Mouse (Mus musculus): ENCODE data around the gene Gm13276. TPM values are rescaled to one million over a fixed set of nuclear protein-coding genes. Genes with fewer than 3 reads are reported as not detected.

Gm13276 gene
- polyA plus RNA-seq (2014; fragmentation: Illumina TruSeq; extraction: RNeasy Lipid Tissue Mini Kit (QIAGEN cat#74804); ENCODE audit: low read depth, low replicate concordance) = not detected

DNA sequence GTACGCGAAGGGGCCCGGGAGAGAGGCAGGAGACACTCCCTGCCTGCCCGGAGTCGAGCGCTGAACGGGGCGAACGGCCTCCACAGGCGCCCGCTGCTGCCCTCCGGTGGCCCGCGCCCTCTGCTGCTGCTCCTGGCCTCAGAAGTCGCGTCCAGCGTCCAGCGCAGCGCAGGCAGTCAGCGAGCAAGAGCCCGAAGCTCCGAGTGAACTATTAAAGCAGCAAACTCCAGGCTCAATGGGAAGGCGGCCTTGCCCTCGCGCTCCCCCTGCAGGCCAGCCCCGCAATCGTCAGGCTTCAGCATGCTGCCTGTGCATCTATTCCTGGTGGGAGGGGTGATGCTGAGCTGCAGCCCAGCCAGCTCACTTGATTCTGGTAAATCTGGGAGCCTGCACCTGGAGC is at the start of gene Gm13276:
Gene Gm13276, plus strand, starts transcription at position 301 of the 400 bp plus-strand sequence.

DNA sequence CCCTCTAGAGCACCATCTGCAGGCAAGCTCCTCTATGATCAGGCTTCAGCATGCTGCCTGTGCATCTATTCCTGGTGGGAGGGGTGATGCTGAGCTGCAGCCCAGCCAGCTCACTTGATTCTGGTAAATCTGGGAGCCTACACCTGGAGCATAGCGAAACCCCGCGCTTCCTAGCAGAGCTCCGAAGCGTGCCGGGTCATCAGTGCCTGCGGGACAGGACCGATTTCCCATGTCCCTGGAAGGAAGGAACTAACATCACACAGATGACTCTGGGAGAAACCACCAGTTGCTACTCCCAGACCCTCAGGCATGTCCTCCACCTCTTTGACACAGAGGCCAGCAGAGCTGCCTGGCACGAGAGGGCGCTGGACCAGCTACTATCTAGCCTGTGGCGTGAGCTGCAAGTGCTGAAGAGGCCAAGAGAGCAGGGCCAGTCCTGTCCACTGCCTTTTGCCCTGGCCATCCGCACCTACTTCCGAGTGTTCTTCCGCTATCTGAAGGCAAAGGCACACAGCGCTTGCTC is 30.6 kb upstream of the Gm13276 start, which contains the start of gene Gm13271:
Gene Gm13271, plus strand, starts transcription at position 51 of the 523 bp plus-strand sequence.

DNA sequence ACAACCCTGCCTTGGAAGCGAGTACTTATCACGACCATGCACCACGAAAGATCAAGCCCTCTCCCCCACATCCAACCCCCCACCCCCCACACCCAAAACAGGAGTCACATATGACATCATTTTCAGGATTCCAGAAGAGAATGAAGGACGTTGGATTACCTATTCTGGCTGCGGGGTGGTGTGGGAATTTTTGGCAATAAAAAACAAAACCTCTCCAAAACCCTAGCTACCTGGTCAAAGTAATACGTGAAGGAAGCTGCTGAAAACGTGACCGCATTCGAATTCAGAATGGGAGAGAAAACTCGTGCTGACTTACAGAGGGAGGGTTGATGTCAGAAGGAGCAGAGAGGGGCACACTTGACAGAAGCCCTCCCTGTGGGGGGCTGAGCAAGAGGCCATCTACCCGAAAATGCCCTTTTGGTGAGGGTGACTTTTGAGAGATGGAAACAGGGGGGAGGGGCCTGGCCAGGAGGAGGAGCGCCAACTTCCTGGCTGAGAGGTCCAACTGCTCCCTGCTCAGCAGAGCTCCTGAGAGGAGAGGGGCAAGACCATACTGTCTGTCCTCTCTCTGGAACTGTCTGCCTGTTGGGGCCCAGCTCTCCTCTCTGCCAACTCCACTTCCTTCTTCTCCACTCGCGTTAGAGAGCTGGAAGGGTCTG is 25.8 kb upstream of the Gm13276 start, which contains the start of gene Gm13283:
Gene Gm13283, plus strand, starts transcription at position 510 of the 659 bp plus-strand sequence.

DNA sequence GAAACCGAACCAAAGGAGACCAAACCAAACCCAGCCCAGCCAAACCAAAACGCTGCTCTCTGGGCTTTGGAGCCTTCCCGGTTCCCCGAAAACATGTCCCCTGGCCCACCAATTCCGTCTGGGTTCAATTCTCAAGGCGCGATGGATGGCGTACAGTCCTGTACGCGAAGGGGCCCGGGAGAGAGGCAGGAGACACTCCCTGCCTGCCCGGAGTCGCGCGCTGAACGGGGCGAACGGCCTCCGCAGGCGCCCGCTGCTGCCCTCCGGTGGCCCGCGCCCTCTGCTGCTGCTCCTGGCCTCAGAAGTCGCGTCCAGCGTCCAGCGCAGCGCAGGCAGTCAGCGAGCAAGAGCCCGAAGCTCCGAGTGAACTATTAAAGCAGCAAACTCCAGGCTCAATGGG is 12.0 kb upstream of the Gm13276 start, which contains the start of gene Gm13290:
Gene Gm13290, plus strand, starts transcription at position 301 of the 400 bp plus-strand sequence.

DNA sequence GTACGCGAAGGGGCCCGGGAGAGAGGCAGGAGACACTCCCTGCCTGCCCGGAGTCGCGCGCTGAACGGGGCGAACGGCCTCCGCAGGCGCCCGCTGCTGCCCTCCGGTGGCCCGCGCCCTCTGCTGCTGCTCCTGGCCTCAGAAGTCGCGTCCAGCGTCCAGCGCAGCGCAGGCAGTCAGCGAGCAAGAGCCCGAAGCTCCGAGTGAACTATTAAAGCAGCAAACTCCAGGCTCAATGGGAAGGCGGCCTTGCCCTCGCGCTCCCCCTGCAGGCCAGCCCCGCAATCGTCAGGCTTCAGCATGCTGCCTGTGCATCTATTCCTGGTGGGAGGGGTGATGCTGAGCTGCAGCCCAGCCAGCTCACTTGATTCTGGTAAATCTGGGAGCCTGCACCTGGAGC is 8.9 kb upstream of the Gm13276 start, which contains the start of gene Gm13289:
Gene Gm13289, plus strand, starts transcription at position 301 of the 400 bp plus-strand sequence.

DNA sequence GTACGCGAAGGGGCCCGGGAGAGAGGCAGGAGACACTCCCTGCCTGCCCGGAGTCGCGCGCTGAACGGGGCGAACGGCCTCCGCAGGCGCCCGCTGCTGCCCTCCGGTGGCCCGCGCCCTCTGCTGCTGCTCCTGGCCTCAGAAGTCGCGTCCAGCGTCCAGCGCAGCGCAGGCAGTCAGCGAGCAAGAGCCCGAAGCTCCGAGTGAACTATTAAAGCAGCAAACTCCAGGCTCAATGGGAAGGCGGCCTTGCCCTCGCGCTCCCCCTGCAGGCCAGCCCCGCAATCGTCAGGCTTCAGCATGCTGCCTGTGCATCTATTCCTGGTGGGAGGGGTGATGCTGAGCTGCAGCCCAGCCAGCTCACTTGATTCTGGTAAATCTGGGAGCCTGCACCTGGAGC is 6.0 kb upstream of the Gm13276 start, which contains the start of gene Gm13272:
Gene Gm13272, plus strand, starts transcription at position 301 of the 400 bp plus-strand sequence.

DNA sequence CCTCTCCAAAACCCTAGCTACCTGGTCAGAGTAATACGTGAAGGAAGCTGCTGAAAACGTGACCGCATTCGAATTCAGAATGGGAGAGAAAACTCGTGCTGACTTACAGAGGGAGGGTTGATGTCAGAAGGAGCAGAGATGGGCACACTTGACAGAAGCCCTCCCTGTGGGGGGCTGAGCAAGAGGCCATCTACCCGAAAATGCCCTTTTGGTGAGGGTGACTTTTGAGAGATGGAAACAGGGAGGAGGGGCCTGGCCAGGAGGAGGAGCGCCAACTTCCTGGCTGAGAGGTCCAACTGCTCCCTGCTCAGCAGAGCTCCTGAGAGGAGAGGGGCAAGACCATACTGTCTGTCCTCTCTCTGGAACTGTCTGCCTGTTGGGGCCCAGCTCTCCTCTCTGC is 3.7 kb upstream of the Gm13276 start, which contains the start of gene Ifnz:
Gene Ifnz, plus strand, starts transcription at position 301 of the 400 bp plus-strand sequence.

DNA sequence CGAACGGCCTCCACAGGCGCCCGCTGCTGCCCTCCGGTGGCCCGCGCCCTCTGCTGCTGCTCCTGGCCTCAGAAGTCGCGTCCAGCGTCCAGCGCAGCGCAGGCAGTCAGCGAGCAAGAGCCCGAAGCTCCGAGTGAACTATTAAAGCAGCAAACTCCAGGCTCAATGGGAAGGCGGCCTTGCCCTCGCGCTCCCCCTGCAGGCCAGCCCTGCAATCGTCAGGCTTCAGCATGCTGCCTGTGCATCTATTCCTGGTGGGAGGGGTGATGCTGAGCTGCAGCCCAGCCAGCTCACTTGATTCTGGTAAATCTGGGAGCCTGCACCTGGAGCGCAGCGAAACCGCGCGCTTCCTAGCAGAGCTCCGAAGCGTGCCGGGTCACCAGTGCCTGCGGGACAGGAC is 2.9 kb downstream of the Gm13276 start, which contains the start of gene Gm13277:
Gene Gm13277, plus strand, starts transcription at position 231 of the 400 bp plus-strand sequence.

DNA sequence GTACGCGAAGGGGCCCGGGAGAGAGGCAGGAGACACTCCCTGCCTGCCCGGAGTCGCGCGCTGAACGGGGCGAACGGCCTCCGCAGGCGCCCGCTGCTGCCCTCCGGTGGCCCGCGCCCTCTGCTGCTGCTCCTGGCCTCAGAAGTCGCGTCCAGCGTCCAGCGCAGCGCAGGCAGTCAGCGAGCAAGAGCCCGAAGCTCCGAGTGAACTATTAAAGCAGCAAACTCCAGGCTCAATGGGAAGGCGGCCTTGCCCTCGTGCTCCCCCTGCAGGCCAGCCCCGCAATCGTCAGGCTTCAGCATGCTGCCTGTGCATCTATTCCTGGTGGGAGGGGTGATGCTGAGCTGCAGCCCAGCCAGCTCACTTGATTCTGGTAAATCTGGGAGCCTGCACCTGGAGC is 5.7 kb downstream of the Gm13276 start, which contains the start of gene Gm13278:
Gene Gm13278, plus strand, starts transcription at position 301 of the 400 bp plus-strand sequence.

DNA sequence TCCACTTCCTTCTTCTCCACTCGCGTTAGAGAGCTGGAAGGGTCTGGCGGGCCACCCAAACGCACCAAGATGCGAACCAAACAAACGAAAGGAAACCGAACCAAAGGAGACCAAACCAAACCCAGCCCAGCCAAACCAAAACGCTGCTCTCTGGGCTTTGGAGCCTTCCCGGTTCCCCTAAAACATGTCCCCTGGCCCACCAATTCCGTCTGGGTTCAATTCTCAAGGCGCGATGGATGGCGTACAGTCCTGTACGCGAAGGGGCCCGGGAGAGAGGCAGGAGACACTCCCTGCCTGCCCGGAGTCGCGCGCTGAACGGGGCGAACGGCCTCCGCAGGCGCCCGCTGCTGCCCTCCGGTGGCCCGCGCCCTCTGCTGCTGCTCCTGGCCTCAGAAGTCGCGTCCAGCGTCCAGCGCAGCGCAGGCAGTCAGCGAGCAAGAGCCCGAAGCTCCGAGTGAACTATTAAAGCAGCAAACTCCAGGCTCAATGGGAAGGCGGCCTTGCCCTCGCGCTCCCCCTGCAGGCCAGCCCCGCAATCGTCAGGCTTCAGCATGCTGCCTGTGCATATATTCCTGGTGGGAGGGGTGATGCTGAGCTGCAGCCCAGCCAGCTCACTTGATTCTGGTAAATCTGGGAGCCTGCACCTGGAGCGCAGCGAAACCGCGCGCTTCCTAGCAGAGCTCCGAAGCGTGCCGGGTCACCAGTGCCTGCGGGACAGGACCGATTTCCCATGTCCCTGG is 8.6 kb downstream of the Gm13276 start, which contains the start of gene Gm13275:
Gene Gm13275, plus strand, starts transcription at position 552 of the 740 bp plus-strand sequence.

DNA sequence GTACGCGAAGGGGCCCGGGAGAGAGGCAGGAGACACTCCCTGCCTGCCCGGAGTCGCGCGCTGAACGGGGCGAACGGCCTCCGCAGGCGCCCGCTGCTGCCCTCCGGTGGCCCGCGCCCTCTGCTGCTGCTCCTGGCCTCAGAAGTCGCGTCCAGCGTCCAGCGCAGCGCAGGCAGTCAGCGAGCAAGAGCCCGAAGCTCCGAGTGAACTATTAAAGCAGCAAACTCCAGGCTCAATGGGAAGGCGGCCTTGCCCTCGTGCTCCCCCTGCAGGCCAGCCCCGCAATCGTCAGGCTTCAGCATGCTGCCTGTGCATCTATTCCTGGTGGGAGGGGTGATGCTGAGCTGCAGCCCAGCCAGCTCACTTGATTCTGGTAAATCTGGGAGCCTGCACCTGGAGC is 11.6 kb downstream of the Gm13276 start, which contains the start of gene Gm13279:
Gene Gm13279, plus strand, starts transcription at position 301 of the 400 bp plus-strand sequence.

DNA sequence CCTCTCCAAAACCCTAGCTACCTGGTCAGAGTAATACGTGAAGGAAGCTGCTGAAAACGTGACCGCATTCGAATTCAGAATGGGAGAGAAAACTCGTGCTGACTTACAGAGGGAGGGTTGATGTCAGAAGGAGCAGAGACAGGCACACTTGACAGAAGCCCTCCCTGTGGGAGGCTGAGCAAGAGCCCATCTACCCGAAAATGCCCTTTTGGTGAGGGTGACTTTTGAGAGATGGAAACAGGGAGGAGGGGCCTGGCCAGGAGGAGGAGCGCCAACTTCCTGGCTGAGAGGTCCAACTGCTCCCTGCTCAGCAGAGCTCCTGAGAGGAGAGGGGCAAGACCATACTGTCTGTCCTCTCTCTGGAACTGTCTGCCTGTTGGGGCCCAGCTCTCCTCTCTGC is 13.9 kb downstream of the Gm13276 start, which contains the start of gene Gm13285:
Gene Gm13285, plus strand, starts transcription at position 301 of the 400 bp plus-strand sequence.

DNA sequence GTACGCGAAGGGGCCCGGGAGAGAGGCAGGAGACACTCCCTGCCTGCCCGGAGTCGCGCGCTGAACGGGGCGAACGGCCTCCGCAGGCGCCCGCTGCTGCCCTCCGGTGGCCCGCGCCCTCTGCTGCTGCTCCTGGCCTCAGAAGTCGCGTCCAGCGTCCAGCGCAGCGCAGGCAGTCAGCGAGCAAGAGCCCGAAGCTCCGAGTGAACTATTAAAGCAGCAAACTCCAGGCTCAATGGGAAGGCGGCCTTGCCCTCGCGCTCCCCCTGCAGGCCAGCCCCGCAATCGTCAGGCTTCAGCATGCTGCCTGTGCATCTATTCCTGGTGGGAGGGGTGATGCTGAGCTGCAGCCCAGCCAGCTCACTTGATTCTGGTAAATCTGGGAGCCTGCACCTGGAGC is 17.4 kb downstream of the Gm13276 start, which contains the start of gene Gm13287:
Gene Gm13287, plus strand, starts transcription at position 301 of the 400 bp plus-strand sequence.

DNA sequence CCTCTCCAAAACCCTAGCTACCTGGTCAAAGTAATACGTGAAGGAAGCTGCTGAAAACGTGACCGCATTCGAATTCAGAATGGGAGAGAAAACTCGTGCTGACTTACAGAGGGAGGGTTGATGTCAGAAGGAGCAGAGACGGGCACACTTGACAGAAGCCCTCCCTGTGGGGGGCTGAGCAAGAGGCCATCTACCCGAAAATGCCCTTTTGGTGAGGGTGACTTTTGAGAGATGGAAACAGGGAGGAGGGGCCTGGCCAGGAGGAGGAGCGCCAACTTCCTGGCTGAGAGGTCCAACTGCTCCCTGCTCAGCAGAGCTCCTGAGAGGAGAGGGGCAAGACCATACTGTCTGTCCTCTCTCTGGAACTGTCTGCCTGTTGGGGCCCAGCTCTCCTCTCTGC is 19.7 kb downstream of the Gm13276 start, which contains the start of gene Gm13288:
Gene Gm13288, plus strand, starts transcription at position 301 of the 400 bp plus-strand sequence.

DNA sequence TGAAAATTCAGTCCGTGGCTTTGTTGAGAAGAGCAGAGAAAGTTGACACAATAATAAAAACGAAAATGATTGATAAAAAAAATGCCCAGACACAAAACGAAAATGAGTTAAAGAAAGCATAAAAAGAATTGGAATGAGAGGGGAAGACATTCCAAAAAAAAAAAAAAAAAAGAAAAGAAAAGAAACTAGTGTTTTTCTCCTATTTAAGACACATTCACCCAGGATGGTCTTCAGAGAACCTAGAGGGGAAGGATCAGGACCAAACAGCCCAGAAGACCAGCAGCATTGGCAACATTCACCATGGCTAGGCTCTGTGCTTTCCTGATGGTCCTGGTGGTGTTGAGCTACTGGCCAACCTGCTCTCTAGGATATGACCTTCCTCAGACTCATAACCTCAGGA is 30.4 kb downstream of the Gm13276 start, which contains the start of gene Ifna7:
Gene Ifna7, plus strand, starts transcription at position 301 of the 400 bp plus-strand sequence.

DNA sequence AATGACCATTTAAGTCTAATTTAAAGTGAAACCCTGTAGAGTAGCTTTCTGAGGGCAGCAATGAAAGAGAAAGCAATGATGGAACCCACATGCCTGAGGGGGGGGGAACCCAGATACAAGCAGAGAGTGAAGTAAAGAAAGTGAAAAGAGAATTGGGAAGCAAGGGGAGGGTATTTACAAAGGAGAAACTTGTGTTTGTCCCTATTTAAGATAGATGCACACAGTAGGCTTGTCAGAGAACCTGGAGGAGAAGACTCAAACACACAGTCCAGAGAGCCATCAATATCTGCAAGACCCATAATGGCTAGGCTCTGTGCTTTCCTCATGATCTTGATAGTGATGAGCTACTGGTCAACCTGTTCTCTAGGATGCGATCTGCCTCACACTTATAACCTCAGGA is 34.1 kb downstream of the Gm13276 start, which contains the start of gene Ifna11:
Gene Ifna11, plus strand, starts transcription at position 301 of the 400 bp plus-strand sequence.

DNA sequence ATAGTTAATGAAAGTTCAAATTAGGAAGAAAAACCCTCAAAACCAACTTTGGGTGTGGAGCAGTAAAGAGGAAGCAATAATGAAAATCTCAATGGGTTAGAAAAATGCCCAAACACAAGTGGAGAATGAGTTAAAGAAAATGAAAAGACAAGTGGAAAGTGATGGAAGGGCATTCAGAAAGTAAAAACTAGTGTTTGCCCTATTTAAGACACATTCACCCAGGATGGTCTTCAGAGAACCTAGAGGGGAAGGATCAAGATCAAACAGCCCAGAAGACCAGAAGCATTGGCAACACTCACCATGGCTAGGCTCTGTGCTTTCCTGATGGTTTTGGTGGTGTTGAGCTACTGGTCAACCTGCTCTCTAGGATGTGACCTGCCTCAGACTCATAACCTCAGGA is 41.6 kb downstream of the Gm13276 start, which contains the start of gene Ifna6:
Gene Ifna6, plus strand, starts transcription at position 301 of the 400 bp plus-strand sequence.

DNA sequence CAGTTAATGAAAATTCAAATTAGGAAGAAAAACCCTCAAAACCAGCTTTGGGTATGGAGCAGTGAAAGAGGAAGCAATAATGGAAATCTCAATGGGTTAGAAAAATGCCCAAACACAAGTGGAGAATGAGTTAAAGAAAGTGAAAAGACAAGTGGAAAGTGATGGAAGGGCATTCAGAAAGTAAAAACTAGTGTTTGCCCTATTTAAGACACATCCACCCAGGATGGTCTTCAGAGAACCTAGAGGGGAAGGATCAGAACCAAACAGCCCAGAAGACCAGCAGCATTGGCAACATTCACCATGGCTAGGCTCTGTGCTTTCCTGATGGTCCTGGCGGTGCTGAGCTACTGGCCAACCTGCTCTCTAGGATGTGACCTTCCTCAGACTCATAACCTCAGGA is 49.7 kb downstream of the Gm13276 start, which contains the start of gene Ifna5:
Gene Ifna5, plus strand, starts transcription at position 301 of the 400 bp plus-strand sequence.

Measured in adrenal gland, adult 10 weeks (tissue).